Mouse (Mus musculus): ENCODE data around the gene Efcab12.

The Efcab12 gene

DNA sequence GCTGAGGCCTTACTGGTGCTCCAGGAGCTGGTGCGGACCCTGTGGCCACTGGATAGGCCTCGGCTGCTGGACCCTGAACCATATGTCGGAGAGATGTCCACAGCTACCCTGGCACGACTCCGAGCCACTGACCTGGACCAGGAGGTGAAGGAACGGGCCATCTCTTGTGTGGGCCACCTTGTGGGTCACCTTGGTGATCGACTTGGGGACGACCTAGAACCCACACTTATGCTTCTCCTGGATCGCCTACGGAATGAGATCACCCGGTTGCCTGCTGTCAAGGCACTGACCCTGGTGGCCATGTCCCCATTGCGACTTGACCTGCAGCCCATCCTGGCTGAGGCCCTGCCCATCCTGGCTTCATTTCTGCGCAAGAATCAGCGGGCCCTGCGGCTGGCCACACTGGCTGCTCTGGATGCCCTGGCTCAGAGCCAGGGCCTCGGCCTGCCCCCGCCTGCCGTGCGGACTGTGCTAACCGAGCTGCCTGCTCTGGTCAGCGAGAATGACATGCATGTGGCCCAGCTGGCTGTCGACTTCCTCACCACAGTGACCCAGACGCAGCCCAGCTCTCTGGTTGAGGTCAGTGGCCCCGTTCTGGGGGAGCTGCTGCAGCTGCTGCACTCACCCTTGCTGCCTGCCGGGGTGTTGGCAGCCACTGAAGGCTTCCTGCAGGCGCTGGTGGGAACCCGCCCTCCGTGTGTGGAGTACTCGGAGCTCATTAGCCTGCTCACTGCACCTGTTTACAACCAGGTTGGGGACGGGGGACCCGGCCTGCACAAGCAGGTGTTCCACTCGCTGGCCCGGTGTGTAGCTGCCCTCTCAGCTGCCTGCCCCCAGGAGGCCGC, 46.1 kb downstream of the Efcab12 start:
- DNase-seq (ENCODE audit: low spot score in 2 of 2), result peak; percentile 26 to 31

DNA sequence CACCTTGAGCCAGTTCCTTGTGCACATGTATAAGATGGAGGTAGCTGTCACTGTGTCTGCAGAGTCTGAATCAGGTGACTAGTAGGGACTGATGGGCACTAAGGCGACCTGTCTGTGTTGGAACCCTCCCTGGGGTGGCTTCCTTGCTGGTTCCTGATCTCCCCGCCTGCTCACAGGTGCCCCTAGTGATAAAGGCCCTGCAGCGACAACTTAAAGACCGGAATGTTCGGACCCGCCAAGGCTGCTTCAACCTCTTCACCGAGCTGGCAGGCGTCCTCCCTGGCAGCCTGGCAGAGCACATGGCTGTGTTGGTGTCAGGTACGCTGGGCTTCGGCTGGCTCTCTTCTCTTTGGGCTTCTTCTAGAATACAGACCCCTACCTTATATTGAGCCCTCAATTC, 47.2 kb downstream of the Efcab12 start:
- no peak for DNase-seq (ENCODE audit: low spot score in 2 of 2)

DNA sequence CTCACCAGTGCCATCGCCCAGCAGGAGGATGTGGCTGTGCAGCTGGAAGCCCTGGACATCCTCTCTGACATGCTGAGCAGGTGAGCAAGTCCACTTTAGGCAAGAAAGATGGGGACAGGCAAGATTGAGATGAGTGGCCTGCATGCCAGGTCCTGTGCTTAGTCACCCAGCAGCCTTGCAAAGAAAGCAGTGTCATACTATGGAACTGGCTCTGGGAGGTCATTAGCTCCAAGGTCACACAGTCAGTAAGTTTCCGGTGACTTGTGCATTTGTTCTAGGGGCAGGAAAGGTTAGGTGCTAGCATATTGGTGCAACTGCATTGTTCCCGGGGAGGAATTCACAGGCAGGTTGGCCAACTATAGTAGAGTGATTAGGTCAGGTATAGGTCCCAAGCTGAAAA, 55.4 kb downstream of the Efcab12 start:
- no peak for DNase-seq (ENCODE audit: low spot score in 2 of 2)

DNA sequence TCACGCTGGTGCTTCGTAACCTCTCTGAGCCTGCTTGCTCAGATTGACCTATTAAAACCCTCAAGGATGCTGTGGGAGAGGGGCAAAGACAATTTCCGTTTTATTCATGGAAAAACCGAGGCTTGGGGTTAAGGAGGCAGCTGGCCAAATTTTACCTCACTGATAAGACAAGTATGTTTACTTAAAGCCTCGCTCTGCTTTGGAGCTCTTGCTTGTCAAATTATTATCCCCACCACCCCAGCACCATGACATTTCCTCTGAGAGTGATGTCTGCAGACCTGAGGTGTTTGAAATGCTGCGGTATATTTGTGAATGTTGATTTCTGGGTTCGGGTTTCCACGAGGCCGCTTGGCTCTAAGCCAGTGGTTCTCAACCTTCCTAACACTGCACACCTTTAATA, 61.8 kb downstream of the Efcab12 start:
- no peak for DNase-seq (ENCODE audit: low spot score in 2 of 2)

DNA sequence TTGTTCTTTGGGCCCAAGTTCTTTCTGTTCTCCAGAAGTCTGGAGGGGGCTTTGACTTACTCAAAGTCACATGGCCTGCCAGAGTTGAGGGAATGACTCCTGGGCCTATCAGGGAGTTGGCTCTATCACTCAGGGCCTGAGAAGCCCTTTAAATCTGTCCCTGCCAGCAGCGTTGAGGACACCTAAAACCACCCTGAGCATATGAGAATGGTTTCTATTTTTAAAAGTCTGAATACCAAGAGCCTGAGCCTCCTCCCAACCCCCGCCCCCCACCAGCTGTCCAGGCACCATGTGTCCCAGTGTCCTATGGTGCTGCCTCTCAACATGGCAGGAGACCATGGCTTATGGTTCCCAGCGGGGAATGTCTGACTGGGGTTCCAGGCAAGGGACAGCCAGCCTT, 62.4 kb downstream of the Efcab12 start:
- DNase-seq (ENCODE audit: low spot score in 2 of 2), result no peak

DNA sequence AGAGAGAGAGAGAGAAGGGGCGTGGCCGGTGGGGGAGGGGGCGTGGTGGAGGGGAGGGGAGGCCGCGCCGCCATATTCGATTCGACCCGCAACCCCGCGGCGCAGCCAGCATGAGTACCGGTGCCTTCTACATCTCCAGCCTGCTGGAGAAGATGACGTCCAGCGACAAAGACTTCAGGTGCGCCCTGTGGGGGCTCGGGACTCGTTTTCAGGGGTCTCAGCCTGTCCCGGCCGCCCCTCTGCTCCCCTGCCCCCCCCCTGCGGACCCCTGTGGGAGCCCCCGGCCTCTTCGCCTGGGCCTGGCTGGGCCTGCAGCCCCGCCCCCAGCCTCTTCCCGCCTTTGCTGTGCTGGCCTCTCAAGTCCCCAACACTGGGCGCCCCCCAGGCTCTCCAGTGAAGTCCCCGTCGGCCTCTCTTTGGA, 63.7 kb downstream of the Efcab12 start, which contains the start of gene Cand2:
Gene Cand2, plus strand, starts transcription at position 38 of the 421 bp plus-strand sequence.
- peak in 1 of 2 experiments; percentile 36 for DNase-seq (ENCODE audit: low spot score in 2 of 2)

DNA sequence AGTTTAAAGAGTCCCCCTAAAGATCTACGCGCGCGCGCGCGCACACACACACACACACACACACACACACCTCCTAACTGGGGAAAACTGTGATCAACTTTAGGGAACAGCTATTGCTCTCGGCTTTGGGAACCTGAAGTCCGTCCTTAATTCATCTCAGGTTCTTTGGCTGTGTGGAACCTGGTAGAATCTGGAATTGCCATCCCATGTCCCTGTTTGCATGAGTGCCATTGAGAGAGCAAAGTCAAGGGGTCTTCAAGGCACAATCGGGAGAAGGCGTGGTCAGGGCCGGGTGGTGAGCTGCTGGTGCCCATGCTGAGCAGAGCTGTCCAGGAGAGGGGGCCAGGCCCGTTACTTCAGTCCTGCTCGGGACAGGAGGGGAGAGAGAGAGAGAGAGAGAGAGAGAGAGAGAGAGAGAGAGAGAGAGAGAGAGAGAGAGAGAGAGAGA, 64.2 kb downstream of the Efcab12 start:
- DNase-seq (ENCODE audit: low spot score in 2 of 2), result no peak

DNA sequence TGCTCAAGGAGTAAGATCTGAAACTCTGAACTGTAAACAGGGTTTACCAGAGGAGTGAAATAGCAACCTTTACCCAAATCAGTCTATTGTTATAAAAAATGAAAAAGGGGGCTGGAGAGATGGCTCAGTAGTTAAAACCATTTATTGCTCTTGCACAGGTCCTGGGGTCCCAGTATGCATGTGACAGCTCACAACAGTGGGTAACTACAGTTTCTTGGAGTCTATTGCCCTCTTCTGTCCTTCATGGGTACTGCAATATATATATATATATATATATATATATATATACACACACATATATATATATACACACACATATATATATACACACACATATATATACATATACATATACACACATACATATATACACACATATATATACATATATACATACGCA, 65.6 kb downstream of the Efcab12 start:
- no peak for DNase-seq (ENCODE audit: low spot score in 2 of 2)

DNA sequence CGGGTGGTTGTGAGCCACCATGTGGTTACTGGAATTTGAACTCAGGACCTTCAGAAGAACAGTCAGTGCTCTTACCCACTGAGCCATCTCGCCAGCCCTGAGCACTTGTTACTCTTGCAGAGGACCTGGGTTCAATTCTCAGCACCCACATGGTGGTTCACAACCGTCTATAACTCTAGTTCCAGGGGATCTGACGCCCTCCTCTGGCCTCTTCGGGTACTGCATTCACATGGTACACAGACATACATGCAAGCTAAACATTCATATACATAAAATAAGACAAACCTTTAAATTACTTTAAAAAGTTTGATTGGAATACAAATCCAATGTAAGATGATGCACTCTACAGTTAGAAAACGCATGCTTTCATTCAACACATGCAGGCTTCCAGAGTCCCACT, 66.0 kb downstream of the Efcab12 start:
- DNase-seq (ENCODE audit: low spot score in 2 of 2), result no peak

DNA sequence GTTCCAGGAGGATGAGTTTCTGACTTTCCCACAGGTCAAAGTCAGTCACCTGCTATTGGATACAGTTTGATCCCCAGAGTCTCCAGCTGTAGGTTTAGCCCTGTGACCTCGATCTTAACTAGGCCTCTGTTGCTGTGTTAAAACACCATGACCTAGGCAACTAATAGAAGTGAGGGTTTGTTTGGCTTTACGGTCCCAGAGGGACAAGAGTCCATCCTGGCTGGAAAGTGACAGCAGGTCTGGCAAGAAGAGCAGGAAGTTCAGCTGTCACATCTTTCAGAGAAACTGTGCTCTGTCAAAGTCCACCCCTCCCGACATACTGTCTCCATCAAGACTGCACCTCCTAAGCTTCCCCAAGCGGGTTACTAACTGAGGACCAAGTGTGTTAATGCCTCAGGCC, 67.4 kb downstream of the Efcab12 start:
- no peak for DNase-seq (ENCODE audit: low spot score in 2 of 2)

DNA sequence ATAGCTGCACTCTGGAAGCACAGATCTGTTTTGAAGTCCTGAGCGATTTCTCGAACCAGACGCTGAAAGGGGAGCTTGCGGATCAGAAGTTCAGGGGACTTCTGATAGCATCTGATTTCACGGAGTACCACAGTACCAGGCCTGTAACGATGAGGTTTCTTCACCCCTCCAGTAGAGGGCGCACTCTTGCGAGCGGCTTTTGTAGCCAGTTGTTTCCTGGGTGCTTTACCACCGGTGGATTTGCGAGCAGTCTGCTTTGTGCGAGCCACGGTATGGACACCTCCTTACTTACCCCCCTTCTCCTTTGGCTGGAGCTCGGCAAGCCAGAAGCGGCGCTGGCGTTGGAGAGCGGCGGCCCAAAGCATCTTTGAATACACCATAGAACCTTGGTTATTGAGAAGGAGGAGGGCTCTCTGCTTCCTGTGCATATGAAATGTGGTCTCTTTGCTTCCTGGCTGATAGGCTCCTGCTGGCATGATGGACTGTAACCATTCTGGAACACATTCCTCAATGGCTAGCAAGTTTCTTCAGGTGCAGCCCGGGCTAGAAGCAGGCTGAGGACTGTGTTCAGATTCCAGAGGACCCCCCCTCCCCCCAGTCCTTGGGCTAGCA, 68.0 kb downstream of the Efcab12 start:
- DNase-seq (ENCODE audit: low spot score in 2 of 2), result no peak

DNA sequence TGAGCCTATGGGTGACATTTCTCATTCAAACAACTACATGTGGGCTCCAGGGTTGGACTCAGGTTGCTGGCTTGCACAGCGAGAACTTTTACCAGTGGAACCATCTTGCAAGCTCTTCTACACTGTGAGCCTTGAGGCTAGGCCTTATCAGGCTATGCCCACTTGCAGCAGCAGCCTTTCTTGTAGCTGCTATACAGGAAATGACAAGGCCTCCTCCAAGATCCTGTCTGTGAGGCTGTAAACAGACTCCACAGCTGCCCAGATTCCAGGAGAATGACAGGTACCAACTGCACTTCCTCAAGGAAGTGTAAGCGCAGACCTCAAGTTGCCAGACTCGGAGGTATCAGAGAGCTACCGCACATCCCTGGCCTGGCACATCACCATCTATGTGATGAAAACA, 70.0 kb downstream of the Efcab12 start:
- DNase-seq (ENCODE audit: low spot score in 2 of 2), result no peak

DNA sequence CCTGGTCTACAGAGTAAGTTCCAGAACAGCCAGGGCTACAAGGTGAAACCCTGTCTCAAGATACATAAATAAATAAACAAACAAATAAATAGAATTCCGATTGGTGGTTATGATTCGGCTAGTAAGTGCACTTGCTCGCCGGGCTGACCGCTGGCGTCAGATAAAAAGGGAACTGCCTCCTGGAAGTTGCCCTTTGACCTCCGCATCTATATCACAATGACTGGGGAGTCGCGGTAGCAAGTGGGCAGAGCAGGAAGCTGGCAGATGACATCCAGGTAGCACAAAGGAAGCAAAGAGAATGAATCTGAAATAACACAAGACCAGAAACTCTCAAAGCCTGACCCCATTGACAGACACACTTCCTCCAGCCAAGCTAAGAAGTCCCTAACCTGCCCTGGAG, 70.9 kb downstream of the Efcab12 start:
- DNase-seq (ENCODE audit: low spot score in 2 of 2), result no peak

DNA sequence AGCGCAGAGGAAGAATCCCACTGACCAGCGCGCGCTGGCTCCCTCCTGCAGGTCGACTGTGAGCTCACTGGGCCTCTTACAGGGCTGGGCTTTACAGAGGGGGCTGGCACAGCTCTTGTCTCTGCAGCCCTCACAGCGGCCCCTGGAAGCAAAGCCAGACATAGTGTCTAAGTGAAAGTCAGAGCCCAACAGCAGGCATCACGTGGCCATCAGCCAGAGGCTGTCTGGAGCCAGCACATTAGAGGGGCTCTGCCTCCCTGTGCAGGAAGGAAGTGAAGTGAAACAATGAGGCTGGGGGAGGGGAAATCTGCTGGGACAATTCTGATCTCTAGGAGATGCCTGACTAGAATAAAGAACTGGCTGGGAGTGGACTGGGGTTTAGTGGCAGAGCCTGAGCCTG, 74.0 kb downstream of the Efcab12 start:
- peak; percentile 55 to 72 for DNase-seq (ENCODE audit: low spot score in 2 of 2)

DNA sequence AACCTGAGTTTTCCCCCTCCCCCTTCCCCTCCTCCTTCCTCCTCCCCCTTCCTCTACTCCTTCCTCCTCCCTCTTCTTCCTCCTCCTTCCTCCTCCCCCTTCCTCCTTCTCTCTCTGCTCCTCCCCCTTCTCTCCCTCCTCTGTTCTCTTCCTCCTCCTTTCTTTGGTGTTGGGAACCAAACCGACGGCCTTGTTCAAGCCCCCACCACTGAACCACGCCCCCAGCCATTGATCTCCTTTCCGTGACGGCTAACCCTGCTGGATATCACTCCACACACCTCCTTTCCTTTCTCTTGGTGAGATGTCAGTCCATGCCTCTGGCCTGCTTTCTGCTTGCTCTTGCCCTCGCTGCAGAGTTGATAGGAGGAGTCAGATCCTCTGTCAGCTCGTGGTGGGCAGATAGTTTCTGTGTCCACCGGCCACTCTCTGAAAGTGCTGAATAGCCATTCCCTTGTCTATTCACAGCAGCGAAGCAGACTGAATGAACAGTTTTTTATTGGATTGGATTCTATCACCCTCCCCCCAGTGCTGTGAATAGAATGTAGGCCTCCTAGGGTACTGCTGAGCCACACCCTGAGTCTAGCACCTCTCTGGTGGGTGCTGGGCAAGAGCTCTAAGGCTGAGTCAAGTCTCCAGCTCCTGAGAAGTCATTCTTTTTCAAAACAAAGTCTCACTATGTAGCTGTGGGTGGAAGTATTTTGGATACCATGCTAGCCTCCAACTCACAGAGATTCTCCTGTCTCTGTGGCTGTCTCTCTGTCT, 76.0 kb downstream of the Efcab12 start, which contains the start of gene Tmem40:
Gene Tmem40, minus strand, starts transcription at position 416 of the 762 bp plus-strand sequence.
- no peak for DNase-seq (ENCODE audit: low spot score in 2 of 2)

DNA sequence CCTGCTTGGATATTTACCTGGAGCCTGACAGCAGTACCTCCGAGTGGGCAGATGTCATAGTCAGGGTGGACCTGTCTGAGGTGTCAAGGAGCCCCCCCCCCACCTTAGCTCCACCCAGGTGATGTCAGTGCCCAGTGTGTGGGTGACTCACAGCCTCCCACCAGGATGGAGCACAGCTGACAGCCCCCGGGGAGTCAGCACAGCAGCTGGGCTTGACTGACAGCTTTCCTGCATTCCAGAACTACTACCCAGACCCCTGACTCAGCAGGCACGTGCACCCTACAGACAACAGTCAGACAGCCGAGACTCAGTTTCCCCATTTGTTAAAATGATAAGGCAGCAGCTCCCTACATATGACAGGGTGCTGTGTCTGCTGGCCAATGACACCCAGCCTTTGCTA, 77.2 kb downstream of the Efcab12 start:
- no peak for DNase-seq (ENCODE audit: low spot score in 2 of 2)

Data from frontal cortex, postnatal 10 days (tissue).